ENCODE assay signal across 22 mouse cellular contexts in the genomic region with DNA sequence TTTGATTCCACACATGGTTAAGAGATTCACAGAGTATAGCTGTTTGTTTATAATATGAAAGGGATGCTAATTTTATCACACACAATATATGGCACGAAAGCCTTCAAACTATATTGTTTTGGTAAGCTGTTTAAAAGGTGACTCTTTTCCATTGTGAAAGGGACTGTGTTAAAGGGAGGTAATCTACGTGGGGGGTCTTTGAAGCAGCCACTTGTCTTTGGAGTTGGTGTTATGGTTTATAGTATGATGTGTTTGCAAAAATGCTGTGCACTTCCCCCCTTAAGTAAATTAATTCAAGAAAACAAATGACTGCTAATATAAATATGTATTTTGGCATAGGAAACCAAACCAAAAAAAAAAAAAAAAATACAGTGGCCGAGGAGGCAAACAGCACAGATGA. TPM values are rescaled to one million over a fixed set of nuclear protein-coding genes. Genes with fewer than 3 reads are reported as not detected.
"Had no signal": no experiment of that assay in that cellular context is flagged by ENCODE, and none has a peak within 500 bp of the region (broad histone marks: within the 10 kb centered on the region; RNA-seq: fewer than 3 reads in every experiment).

No protein-coding gene starts in this region.

- H3K9ac ChIP-seq: liver, embryonic 14.5 days; lung, embryonic 15.5 days; neural tube, embryonic 13.5 days; neural tube, embryonic 15.5 days had no signal

- ATAC-seq: midbrain, embryonic 16.5 days had no signal

- DNase-seq: lung, adult 18-20 months; lung, postnatal 10 days; lung, postnatal 36 days; midbrain, embryonic 14.5 days; retina, postnatal 1 day; right cerebral cortex, adult 18-20 months; right cerebral cortex, postnatal 25 days; right cerebral cortex, postnatal 4 days; spleen, adult 18-20 months; thymus, adult 18-20 months; thymus, postnatal 14 days; thymus, postnatal 36 days had no signal

- H3K4me2 ChIP-seq: lung, embryonic 15.5 days; neural tube, embryonic 13.5 days; neural tube, embryonic 15.5 days had no signal

- H3K36me3 ChIP-seq: lung, embryonic 15.5 days; midbrain, embryonic 10.5 days; neural tube, embryonic 13.5 days; neural tube, embryonic 15.5 days had no signal

- H3K27me3 ChIP-seq: lung, embryonic 15.5 days; neural tube, embryonic 13.5 days had no signal

- H3K9me3 ChIP-seq: lung, embryonic 15.5 days; midbrain, embryonic 10.5 days; neural tube, embryonic 13.5 days; neural tube, embryonic 15.5 days had no signal

- H3K27ac ChIP-seq: liver, embryonic 14.5 days; midbrain, embryonic 10.5 days; neural tube, embryonic 13.5 days; neural tube, embryonic 15.5 days had no signal

- H3K4me3 ChIP-seq: lung, embryonic 15.5 days; midbrain, embryonic 10.5 days; myocyte; neural tube, embryonic 13.5 days; neural tube, embryonic 15.5 days had no signal

RNA-seq across cellular contexts. Expression of gene Vstm4, which starts 8.8 kb away (rescaled TPM):
- polyA plus RNA-seq: myocyte had no signal

RNA-seq across cellular contexts. Expression of gene Fam170b, which starts 31.6 kb away (rescaled TPM):
- polyA plus RNA-seq: midbrain, embryonic 10.5 days; midbrain, embryonic 14.5 days; myocyte; neural tube, embryonic 11.5 days; neural tube, embryonic 15.5 days; small intestine, adult 2 months; thymus, postnatal 0 days had no signal
